Mouse (Mus musculus): Measurements from ENCODE around the gene Adarb1.

GRCm38 (mm10) chr10:77461161-77461560, 43.1 kb upstream of the Adarb1 start:
- TF ChIP-seq CTCF (IDR thresholded peaks at IDR 0.05; ENCODE audit: borderline replicate concordance, insufficient read depth, low read length) = no peak
- TF ChIP-seq POLR2A (IDR thresholded peaks at IDR 0.05; ENCODE audit: low read depth, low read length) = no peak
